In the genomic region with DNA sequence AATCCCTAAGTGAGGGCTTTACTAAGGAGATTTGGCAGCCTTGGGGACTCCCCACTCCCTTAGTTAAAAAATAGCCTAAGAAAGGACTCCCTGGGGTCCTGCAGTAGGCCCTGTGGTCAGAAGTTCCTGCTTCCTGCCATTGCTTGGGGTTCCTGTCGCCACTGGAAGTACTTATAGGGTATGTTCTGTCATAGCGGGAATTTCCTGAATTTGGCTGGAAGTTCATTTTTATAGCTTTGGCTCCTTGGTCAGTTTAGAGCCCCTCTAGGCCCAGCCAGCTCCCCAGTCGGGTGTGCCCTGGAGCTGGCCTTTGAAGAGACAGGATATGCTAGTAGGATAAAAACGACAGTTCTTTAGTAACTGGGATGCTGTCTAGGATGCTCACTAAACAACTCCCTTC, we compare ENCODE assay signal across 12 mouse cellular contexts.
"Had no signal": no experiment of that assay in that cellular context is flagged by ENCODE, and none has a peak within 500 bp of the region (broad histone marks: within the 10 kb centered on the region; RNA-seq: fewer than 3 reads in every experiment).

No protein-coding gene starts in this region.

- ATAC-seq: lung, postnatal 0 days; midbrain, embryonic 13.5 days had no signal

- H3K27me3 ChIP-seq: limb, embryonic 13.5 days; liver, embryonic 15.5 days; midbrain, embryonic 13.5 days; stomach, embryonic 15.5 days had no signal

- H3K36me3 ChIP-seq: midbrain, embryonic 13.5 days had no signal

- H3K4me1 ChIP-seq: limb, embryonic 13.5 days; midbrain, embryonic 13.5 days; stomach, embryonic 15.5 days had no signal

- H3K9ac ChIP-seq: limb, embryonic 13.5 days; liver, embryonic 15.5 days; midbrain, embryonic 13.5 days; stomach, embryonic 15.5 days had no signal

- H3K4me2 ChIP-seq: limb, embryonic 13.5 days; liver, embryonic 11.5 days; liver, embryonic 15.5 days; midbrain, embryonic 13.5 days; stomach, embryonic 15.5 days had no signal

- DNase-seq: lung, adult 2 months; lung, postnatal 36 days; right cerebral cortex, postnatal 14 days; thymus, adult 2 months; thymus, postnatal 25 days had no signal

- H3K9me3 ChIP-seq: limb, embryonic 13.5 days; liver, embryonic 15.5 days; midbrain, embryonic 13.5 days; stomach, embryonic 15.5 days had no signal

- H3K4me3 ChIP-seq: layer of hippocampus, adult 2 months; limb, embryonic 13.5 days; liver, embryonic 15.5 days; midbrain, embryonic 13.5 days; stomach, embryonic 15.5 days had no signal

- H3K27ac ChIP-seq: layer of hippocampus, adult 2 months; limb, embryonic 13.5 days; liver, embryonic 15.5 days; midbrain, embryonic 13.5 days; stomach, embryonic 15.5 days had no signal
